Mouse (Mus musculus) limb, embryonic 12.5 days (tissue): ENCODE measurements around the gene Srrm4. TPM values are rescaled to one million over a fixed set of nuclear protein-coding genes. Genes with fewer than 3 reads are reported as not detected.

ENCODE experiments used
- ATAC-seq: fragments of 200-750 bp; cut with Nextera tagmentation; 2 replicates; pipeline ENCODE4 v1.8.0; 2017; ENCODE audit warnings: low read depth, moderate TSS enrichment; ENCODE audit not compliant: insufficient number of reproducible peaks, insufficient read depth, low FRiP score, low TSS enrichment
- H3K27ac ChIP-seq: fragments of 300-500 bp; sonication (generic); 2 replicates; pipeline ENCODE4 v1.5.1; 2016; ENCODE audit warnings: mild to moderate bottlenecking, moderate library complexity
- H3K27me3 ChIP-seq: fragments of 300-500 bp; sonication (generic); 2 replicates; pipeline ENCODE4 v1.6.1; 2016; ENCODE audit warnings: mild to moderate bottlenecking, moderate library complexity
- H3K36me3 ChIP-seq: fragments of 300-500 bp; sonication (generic); 2 replicates; pipeline ENCODE4 v1.6.1; 2016; ENCODE audit warnings: mild to moderate bottlenecking, moderate library complexity
- H3K4me1 ChIP-seq: fragments of 300-500 bp; sonication (generic); replicated peaks from 2 replicates; pipeline ENCODE4 v1.6.1; 2016
- H3K4me2 ChIP-seq: fragments of 300-500 bp; sonication (generic); 2 replicates; pipeline ENCODE4 v1.6.1; 2016; ENCODE audit warnings: mild to moderate bottlenecking, moderate library complexity
- H3K4me3 ChIP-seq: fragments of 300-500 bp; sonication (generic); replicated peaks from 2 replicates; pipeline ENCODE4 v1.5.1; 2016; ENCODE audit warnings: mild to moderate bottlenecking
- H3K9ac ChIP-seq: fragments of 300-500 bp; sonication (generic); replicated peaks from 2 replicates; pipeline ENCODE4 v1.6.1; 2016; ENCODE audit warnings: mild to moderate bottlenecking, moderate library complexity
- H3K9me3 ChIP-seq: fragments of 300-500 bp; sonication (generic); 2 replicates; pipeline ENCODE4 v1.6.1; 2016; ENCODE audit warnings: mild to moderate bottlenecking, moderate library complexity
- WGBS: fragments of 180-500 bp; shearing (Covaris S2); methylation state at CpG from one replicate; pipeline ENCODE4 v1.1.7; 2016; 5-methylcytosine and 5-hydroxymethylcytosine counted together
- polyA plus RNA-seq: library from polyadenylated mRNA; unstranded; fragments of >200 nt; fragmentation: Nextera tagmentation; extraction: Ambion mirVana; gene quantifications from 2 replicates; pipeline ENCODE4 v1.2.1, GENCODE M21; 2016

The Srrm4 gene
- polyA plus RNA-seq, 1 experiment from 2014 or later = 0.09 TPM

- H3K4me1 ChIP-seq = no peaks in the 10 kb centered on the region
- H3K27ac ChIP-seq = no peak overlapping the region
- H3K9me3 ChIP-seq = no peaks in the 10 kb centered on the region
- H3K4me2 ChIP-seq = no peak overlapping the region
- H3K27me3 ChIP-seq = no peaks in the 10 kb centered on the region
- ATAC-seq = no peak
- H3K4me3 ChIP-seq = no peak overlapping the region
- H3K36me3 ChIP-seq = no peaks in the 10 kb centered on the region
- no peak overlapping the region for H3K9ac ChIP-seq
Measured at GRCm38 (mm10) chr5:116552584-116552983, 39.0 kb downstream of the Srrm4 start.

- no peak overlapping the region for H3K4me2 ChIP-seq
- no peak for ATAC-seq
- H3K4me1 ChIP-seq = no peaks in the 10 kb centered on the region
- 0 out of 2 replicates have a peak, but pooled peaks cover 2% of the 10 kb centered on the region for H3K9me3 ChIP-seq
- H3K9ac ChIP-seq = no peak overlapping the region
- no peaks in the 10 kb centered on the region for H3K27me3 ChIP-seq
- no peaks in the 10 kb centered on the region for H3K36me3 ChIP-seq
- no peak overlapping the region for H3K27ac ChIP-seq
- H3K4me3 ChIP-seq = no peak overlapping the region
- WGBS = 41% methylated on average over 11 of the region's 11 CpGs
Measured at GRCm38 (mm10) chr5:116545746-116546145, 45.9 kb downstream of the Srrm4 start.

- Histone ChIP-seq H3K9me3 (0 out of 2 replicates have a peak, but pooled peaks cover 2% of the 10 kb centered on the region), H3K27ac (no peak overlapping the region), H3K4me2 (no peak overlapping the region), H3K4me1 (no peaks in the 10 kb centered on the region), H3K27me3 (no peaks in the 10 kb centered on the region), H3K36me3 (no peaks in the 10 kb centered on the region), H3K9ac (no peak overlapping the region), H3K4me3 (no peak overlapping the region)
- no peak for ATAC-seq
- 61% methylated on average over 7 of the region's 7 CpGs for WGBS
Measured at GRCm38 (mm10) chr5:116542317-116542716, 49.3 kb downstream of the Srrm4 start.

- H3K27ac ChIP-seq = no peak overlapping the region
- no peaks in the 10 kb centered on the region for H3K4me1 ChIP-seq
- 79% methylated on average over 3 of the region's 3 CpGs for WGBS
- no peak for ATAC-seq
- H3K9ac ChIP-seq = no peak overlapping the region
- no peak overlapping the region for H3K4me2 ChIP-seq
- H3K27me3 ChIP-seq = no peaks in the 10 kb centered on the region
- H3K9me3 ChIP-seq = 0 out of 2 replicates have a peak, but pooled peaks cover 2% of the 10 kb centered on the region
- no peaks in the 10 kb centered on the region for H3K36me3 ChIP-seq
- no peak overlapping the region for H3K4me3 ChIP-seq
Measured at GRCm38 (mm10) chr5:116541128-116541527, 50.5 kb downstream of the Srrm4 start.

- no peaks in the 10 kb centered on the region for H3K4me1 ChIP-seq
- H3K9ac ChIP-seq = no peak overlapping the region
- no peak overlapping the region for H3K4me3 ChIP-seq
- no peaks in the 10 kb centered on the region for H3K27me3 ChIP-seq
- no peak overlapping the region for H3K4me2 ChIP-seq
- H3K36me3 ChIP-seq = no peaks in the 10 kb centered on the region
- H3K9me3 ChIP-seq = 0 out of 2 replicates have a peak, but pooled peaks cover 2% of the 10 kb centered on the region
- WGBS = 41% methylated on average over 3 of the region's 3 CpGs
- no peak for ATAC-seq
- H3K27ac ChIP-seq = no peak overlapping the region
Measured at GRCm38 (mm10) chr5:116539360-116539759, 52.3 kb downstream of the Srrm4 start.

- 44% methylated on average over 3 of the region's 3 CpGs for WGBS
- Histone ChIP-seq H3K36me3 (no peaks in the 10 kb centered on the region), H3K9me3 (0 out of 2 replicates have a peak, but pooled peaks cover 2% of the 10 kb centered on the region), H3K4me2 (no peak overlapping the region), H3K9ac (no peak overlapping the region), H3K27me3 (no peaks in the 10 kb centered on the region), H3K27ac (no peak overlapping the region), H3K4me1 (no peaks in the 10 kb centered on the region), H3K4me3 (no peak overlapping the region)
- ATAC-seq = no peak
Measured at GRCm38 (mm10) chr5:116538491-116538890, 53.1 kb downstream of the Srrm4 start.

- Histone ChIP-seq H3K27ac (no peak overlapping the region), H3K36me3 (no peaks in the 10 kb centered on the region), H3K4me1 (no peaks in the 10 kb centered on the region), H3K27me3 (no peaks in the 10 kb centered on the region; the same call in 1 of the 2 replicates), H3K4me3 (no peak overlapping the region), H3K4me2 (no peak overlapping the region), H3K9ac (no peak overlapping the region), H3K9me3 (no peaks in the 10 kb centered on the region)
- 71% methylated on average over 4 of the region's 4 CpGs for WGBS
- ATAC-seq = no peak
Measured at GRCm38 (mm10) chr5:116526324-116526723, 65.3 kb downstream of the Srrm4 start.

- Histone ChIP-seq H3K27me3 (no peaks in the 10 kb centered on the region; the same call in 1 of the 2 replicates), H3K4me3 (no peak overlapping the region), H3K9ac (no peak overlapping the region), H3K9me3 (no peaks in the 10 kb centered on the region), H3K4me1 (no peaks in the 10 kb centered on the region), H3K36me3 (no peaks in the 10 kb centered on the region), H3K4me2 (no peak overlapping the region), H3K27ac (no peak overlapping the region)
- WGBS = 86% methylated on average over 8 of the region's 8 CpGs
- no peak for ATAC-seq
Measured at GRCm38 (mm10) chr5:116525308-116525707, 66.3 kb downstream of the Srrm4 start.

- H3K9me3 ChIP-seq = no peaks in the 10 kb centered on the region
- no peak overlapping the region for H3K4me2 ChIP-seq
- no peak overlapping the region for H3K27ac ChIP-seq
- WGBS = 88% methylated on average over 8 of the region's 8 CpGs
- H3K4me1 ChIP-seq = no peaks in the 10 kb centered on the region
- H3K36me3 ChIP-seq = no peaks in the 10 kb centered on the region
- no peak overlapping the region for H3K4me3 ChIP-seq
- no peak for ATAC-seq
- H3K9ac ChIP-seq = no peak overlapping the region
- H3K27me3 ChIP-seq = no peaks in the 10 kb centered on the region; the same call in 1 of the 2 replicates
Measured at GRCm38 (mm10) chr5:116523553-116523952, 68.1 kb downstream of the Srrm4 start.

- 60% methylated on average over 9 of the region's 9 CpGs for WGBS
- Histone ChIP-seq H3K27me3 (no peaks in the 10 kb centered on the region; the same call in 1 of the 2 replicates), H3K9ac (no peak overlapping the region), H3K4me3 (no peak overlapping the region), H3K36me3 (no peaks in the 10 kb centered on the region), H3K4me1 (no peaks in the 10 kb centered on the region), H3K27ac (no peak overlapping the region), H3K9me3 (no peaks in the 10 kb centered on the region), H3K4me2 (no peak overlapping the region)
- ATAC-seq = no peak
Measured at GRCm38 (mm10) chr5:116523079-116523478, 68.5 kb downstream of the Srrm4 start.

GRCm38 (mm10) chr5:116522273-116522672 lies 69.3 kb downstream of the Srrm4 start:
- Histone ChIP-seq H3K27me3 (no peaks in the 10 kb centered on the region; the same call in 1 of the 2 replicates), H3K9me3 (no peaks in the 10 kb centered on the region), H3K4me3 (no peak overlapping the region), H3K27ac (no peak overlapping the region), H3K4me1 (no peaks in the 10 kb centered on the region), H3K9ac (no peak overlapping the region), H3K4me2 (no peak overlapping the region), H3K36me3 (no peaks in the 10 kb centered on the region)
- ATAC-seq = no peak
- WGBS = 83% methylated on average over 11 of the region's 11 CpGs

- Histone ChIP-seq H3K4me2 (no peak overlapping the region), H3K27ac (no peak overlapping the region), H3K4me3 (no peak overlapping the region), H3K9me3 (no peaks in the 10 kb centered on the region), H3K27me3 (no peaks in the 10 kb centered on the region), H3K9ac (no peak overlapping the region), H3K36me3 (no peaks in the 10 kb centered on the region), H3K4me1 (no peaks in the 10 kb centered on the region)
- WGBS = 24% methylated on average over 4 of the region's 4 CpGs
- ATAC-seq = no peak
Measured at GRCm38 (mm10) chr5:116518047-116518446, 73.6 kb downstream of the Srrm4 start.
